Mouse (Mus musculus): Measurements from ENCODE around the gene Chit1.
A peak's percentile ranks its signal among the peaks of the same experiment; 100 is the strongest.

Chit1 gene

GRCm38 (mm10) chr1:134079477-134080163 is 31.4 kb upstream of the Chit1 start:
- DNase-seq, result peak; percentile 74

GRCm38 (mm10) chr1:134080406-134080805 is 30.6 kb upstream of the Chit1 start:
- no peak for DNase-seq

GRCm38 (mm10) chr1:134080881-134081450 is 30.1 kb upstream of the Chit1 start:
- peak; percentile 68 for DNase-seq

GRCm38 (mm10) chr1:134082987-134083516 is 28.0 kb upstream of the Chit1 start:
- peak; percentile 53 for DNase-seq

GRCm38 (mm10) chr1:134083676-134084075 is 27.4 kb upstream of the Chit1 start:
- DNase-seq, result no peak

GRCm38 (mm10) chr1:134084128-134084527 is 26.9 kb upstream of the Chit1 start:
- DNase-seq, result no peak

- no peak for DNase-seq
Measured at GRCm38 (mm10) chr1:134086017-134086416, 25.0 kb upstream of the Chit1 start.

- peak; percentile 49 for DNase-seq
Measured at GRCm38 (mm10) chr1:134086811-134087398, 24.1 kb upstream of the Chit1 start.

- DNase-seq, result no peak
Measured at GRCm38 (mm10) chr1:134089074-134089473, 22.0 kb upstream of the Chit1 start.

- DNase-seq, result no peak
Measured at GRCm38 (mm10) chr1:134091851-134092250, 19.2 kb upstream of the Chit1 start.

- no peak for DNase-seq
Measured at GRCm38 (mm10) chr1:134092368-134092767, 18.7 kb upstream of the Chit1 start.

- DNase-seq, result peak; percentile 92
Measured at GRCm38 (mm10) chr1:134092852-134093770, 17.9 kb upstream of the Chit1 start.

GRCm38 (mm10) chr1:134093771-134094526 is 17.1 kb upstream of the Chit1 start:
- peak; percentile 28 for DNase-seq

- DNase-seq, result peak; percentile 4
Measured at GRCm38 (mm10) chr1:134095033-134095612, 15.9 kb upstream of the Chit1 start.

- no peak for DNase-seq
Measured at GRCm38 (mm10) chr1:134095721-134096120, 15.3 kb upstream of the Chit1 start.

- peak; percentile 17 for DNase-seq
Measured at GRCm38 (mm10) chr1:134096264-134096934, 14.6 kb upstream of the Chit1 start.

- DNase-seq, result peak; percentile 4
Measured at GRCm38 (mm10) chr1:134097080-134097855, 13.8 kb upstream of the Chit1 start.

GRCm38 (mm10) chr1:134097956-134098725 is 12.9 kb upstream of the Chit1 start:
- DNase-seq, result peak; percentile 67

- DNase-seq, result peak; percentile 95
Measured at GRCm38 (mm10) chr1:134098726-134099515, 12.1 kb upstream of the Chit1 start.

Data from kidney, adult 11 months (tissue).